Mouse (Mus musculus) cerebellum, adult 11 months (tissue): ENCODE data around the gene Tpcn1.

Source experiments
- DNase-seq: peaks from one replicate; pipeline ENCODE4 v3.0.0; 2022

Tpcn1 gene

GRCm38 (mm10) chr5:120577935-120578441 is 10.5 kb downstream of the Tpcn1 start:
- no peak for DNase-seq

GRCm38 (mm10) chr5:120576781-120577301 is 11.6 kb downstream of the Tpcn1 start:
- no peak for DNase-seq

- no peak for DNase-seq
Measured at GRCm38 (mm10) chr5:120574469-120575063, 13.9 kb downstream of the Tpcn1 start.

GRCm38 (mm10) chr5:120571056-120571740 is 17.3 kb downstream of the Tpcn1 start:
- peak; percentile 31 for DNase-seq

- DNase-seq: no peak
Measured at GRCm38 (mm10) chr5:120570289-120570897, 18.1 kb downstream of the Tpcn1 start.

- DNase-seq: no peak
Measured at GRCm38 (mm10) chr5:120569791-120570190, 18.7 kb downstream of the Tpcn1 start.

- DNase-seq: no peak
Measured at GRCm38 (mm10) chr5:120568964-120569363, 19.5 kb downstream of the Tpcn1 start.

GRCm38 (mm10) chr5:120568336-120568768 is 20.1 kb downstream of the Tpcn1 start:
- peak; percentile 56 for DNase-seq

- DNase-seq: peak; percentile 54
Measured at GRCm38 (mm10) chr5:120567761-120568211, 20.7 kb downstream of the Tpcn1 start.

GRCm38 (mm10) chr5:120567253-120567701 is 21.2 kb downstream of the Tpcn1 start:
- peak; percentile 51 for DNase-seq

GRCm38 (mm10) chr5:120566681-120567252 is 21.7 kb downstream of the Tpcn1 start:
- DNase-seq: peak; percentile 55

GRCm38 (mm10) chr5:120566101-120566500 is 22.4 kb downstream of the Tpcn1 start:
- peak; percentile 87 for DNase-seq

- peak; percentile 33 for DNase-seq
Measured at GRCm38 (mm10) chr5:120565171-120565905, 23.1 kb downstream of the Tpcn1 start.

- DNase-seq: no peak
Measured at GRCm38 (mm10) chr5:120563914-120564311, 24.6 kb downstream of the Tpcn1 start.

GRCm38 (mm10) chr5:120562956-120563913 is 25.2 kb downstream of the Tpcn1 start:
- peak; percentile 34 for DNase-seq

GRCm38 (mm10) chr5:120560616-120561311 is 27.7 kb downstream of the Tpcn1 start:
- peak; percentile 78 for DNase-seq

GRCm38 (mm10) chr5:120560129-120560615 is 28.3 kb downstream of the Tpcn1 start:
- DNase-seq: peak; percentile 51

GRCm38 (mm10) chr5:120558762-120559161 is 29.7 kb downstream of the Tpcn1 start:
- no peak for DNase-seq

- DNase-seq: no peak
Measured at GRCm38 (mm10) chr5:120558041-120558440, 30.4 kb downstream of the Tpcn1 start.

- no peak for DNase-seq
Measured at GRCm38 (mm10) chr5:120555871-120556270, 32.6 kb downstream of the Tpcn1 start.
